Mouse (Mus musculus) hindbrain, embryonic 16.5 days (tissue): ENCODE measurements around the gene Camta1. TPM values are rescaled to one million over a fixed set of nuclear protein-coding genes. Genes with fewer than 3 reads are reported as not detected.
A peak's percentile ranks its signal among the peaks of the same experiment; 100 is the strongest.
"Not testable (repeated sequence)": the region's sequence is repeated elsewhere in the genome, so short reads cannot be mapped to it uniquely, and the experiment has no call there.

Experiments used
- ATAC-seq: fragments of 200-750 bp; cut with Nextera tagmentation; 2 replicates; pipeline ENCODE4 v1.8.0; 2017; ENCODE audit warnings: moderate TSS enrichment, moderate library complexity
- H3K27ac ChIP-seq: fragments of 300-500 bp; sonication (generic); 2 replicates; pipeline ENCODE4 v1.5.1; 2014; ENCODE audit warnings: low read depth, mild to moderate bottlenecking, control low read depth, low read length, moderate library complexity
- H3K27me3 ChIP-seq: fragments of 300-500 bp; sonication (generic); replicated peaks from 2 replicates; pipeline ENCODE4 v1.6.1; 2014; ENCODE audit warnings: low read length; ENCODE audit not compliant: control insufficient read depth, insufficient read depth
- H3K36me3 ChIP-seq: fragments of 300-500 bp; sonication (generic); 2 replicates; pipeline ENCODE4 v1.6.1; 2014; ENCODE audit warnings: mild to moderate bottlenecking, low read length, moderate library complexity, mixed read lengths; ENCODE audit not compliant: control insufficient read depth, insufficient read depth
- H3K4me1 ChIP-seq: fragments of 300-500 bp; sonication (generic); 2 replicates; pipeline ENCODE4 v1.6.1; 2014; ENCODE audit warnings: low read depth, low read length; ENCODE audit not compliant: control insufficient read depth, insufficient read depth
- H3K4me2 ChIP-seq: fragments of 300-500 bp; sonication (generic); 2 replicates; pipeline ENCODE4 v1.6.1; 2014; ENCODE audit warnings: mild to moderate bottlenecking, low read length, control low read depth, moderate library complexity
- H3K4me3 ChIP-seq: fragments of 300-500 bp; sonication (generic); 2 replicates; pipeline ENCODE4 v1.5.1; 2014; ENCODE audit warnings: mild to moderate bottlenecking, low read length, control low read depth, moderate library complexity
- H3K9ac ChIP-seq: fragments of 300-500 bp; sonication (generic); 2 replicates; pipeline ENCODE4 v1.6.1; 2014; ENCODE audit warnings: low read depth, mild to moderate bottlenecking, control low read depth, low read length, moderate library complexity
- H3K9me3 ChIP-seq: fragments of 300-500 bp; sonication (generic); 2 replicates; pipeline ENCODE4 v1.6.1; 2014; ENCODE audit warnings: mild to moderate bottlenecking, low read length, moderate library complexity; ENCODE audit not compliant: control insufficient read depth
- WGBS: fragments of 180-500 bp; shearing (Covaris S2); extraction: QIAGEN DNeasy Blood & Tissue Kit; methylation state at CpG from one replicate; pipeline ENCODE4 v1.1.7; 2014; 5-methylcytosine and 5-hydroxymethylcytosine counted together
- polyA plus RNA-seq: library from polyadenylated mRNA; unstranded; fragments of >200 nt; fragmentation: Nextera tagmentation; extraction: Ambion mirVana; gene quantifications from 2 replicates; pipeline ENCODE4 v1.2.1, GENCODE M21; 2015

The Camta1 gene
- polyA plus RNA-seq, 1 experiment from 2014 or later = 153 TPM

GRCm38 (mm10) chr4:150880364-150880763 is 981.3 kb downstream of the Camta1 start:
- Histone ChIP-seq H3K4me3 (no peak overlapping the region), H3K4me2 (no peak overlapping the region), H3K4me1 (no peaks in the 10 kb centered on the region), H3K36me3 (no peaks in the 10 kb centered on the region), H3K27me3 (no peaks in the 10 kb centered on the region), H3K9ac (no peak overlapping the region), H3K9me3 (peaks cover 23% of the 10 kb centered on the region), H3K27ac (no peak overlapping the region)
- WGBS = 86% methylated on average over 5 of the region's 5 CpGs
- no peak for ATAC-seq

- Histone ChIP-seq H3K4me3 (no peak overlapping the region), H3K9ac (no peak overlapping the region), H3K27ac (no peak overlapping the region), H3K9me3 (peaks cover 23% of the 10 kb centered on the region), H3K4me2 (no peak overlapping the region), H3K27me3 (no peaks in the 10 kb centered on the region), H3K36me3 (no peaks in the 10 kb centered on the region), H3K4me1 (no peaks in the 10 kb centered on the region)
- no peak for ATAC-seq
- 94% methylated on average over 22 of the region's 22 CpGs for whole genome bisulfite sequencing
Measured at GRCm38 (mm10) chr4:150879631-150880030, 982.0 kb downstream of the Camta1 start.

GRCm38 (mm10) chr4:150875393-150875792 is 986.3 kb downstream of the Camta1 start:
- H3K4me1 ChIP-seq = peaks cover 13% of the 10 kb centered on the region
- H3K27me3 ChIP-seq = no peaks in the 10 kb centered on the region
- ATAC-seq = no peak
- no peak overlapping the region for H3K9ac ChIP-seq
- H3K4me3 ChIP-seq = no peak overlapping the region
- H3K4me2 ChIP-seq = no peak overlapping the region
- WGBS = 89% methylated on average over 10 of the region's 10 CpGs
- H3K27ac ChIP-seq = no peak overlapping the region
- peaks cover 21% of the 10 kb centered on the region for H3K9me3 ChIP-seq
- no peaks in the 10 kb centered on the region for H3K36me3 ChIP-seq

GRCm38 (mm10) chr4:150874416-150874815 is 987.3 kb downstream of the Camta1 start:
- ATAC-seq, H3K9ac ChIP-seq, H3K27ac ChIP-seq, H3K4me3 ChIP-seq, H3K27me3 ChIP-seq, H3K36me3 ChIP-seq, H3K4me2 ChIP-seq: not testable (repeated sequence)
- H3K9me3 ChIP-seq = peaks cover 12% of the 10 kb centered on the region
- peaks cover 13% of the 10 kb centered on the region for H3K4me1 ChIP-seq
- WGBS = 82% methylated on average over 4 of the region's 4 CpGs

GRCm38 (mm10) chr4:150872681-150873080 is 989.0 kb downstream of the Camta1 start:
- no peaks in the 10 kb centered on the region for H3K36me3 ChIP-seq
- H3K4me2 ChIP-seq = no peak overlapping the region
- H3K4me1 ChIP-seq = peaks cover 13% of the 10 kb centered on the region
- H3K9ac ChIP-seq = no peak overlapping the region
- WGBS = 84% methylated on average over 8 of the region's 8 CpGs
- ATAC-seq = no peak
- no peak overlapping the region for H3K27ac ChIP-seq
- H3K27me3 ChIP-seq = no peaks in the 10 kb centered on the region
- H3K4me3 ChIP-seq = no peak overlapping the region
- no peaks in the 10 kb centered on the region for H3K9me3 ChIP-seq

GRCm38 (mm10) chr4:150872139-150872651 is 989.5 kb downstream of the Camta1 start:
- Histone ChIP-seq H3K4me1 (peaks cover 13% of the 10 kb centered on the region), H3K36me3 (no peaks in the 10 kb centered on the region), H3K27me3 (no peaks in the 10 kb centered on the region), H3K4me3 (no peak overlapping the region), H3K9me3 (no peaks in the 10 kb centered on the region), H3K4me2 (no peak overlapping the region), H3K9ac (no peak overlapping the region), H3K27ac (peak overlapping the region; percentile 70)
- ATAC-seq = peak; percentile 75
- WGBS = 33% methylated on average over 9 of the region's 9 CpGs

- no peaks in the 10 kb centered on the region for H3K9me3 ChIP-seq
- peak; percentile 90 for ATAC-seq
- no peak overlapping the region for H3K4me2 ChIP-seq
- H3K9ac ChIP-seq = no peak overlapping the region
- H3K27ac ChIP-seq = peak overlapping the region; percentile 70
- WGBS = 30% methylated on average over 10 of the region's 10 CpGs
- peaks cover 13% of the 10 kb centered on the region for H3K4me1 ChIP-seq
- H3K36me3 ChIP-seq = peaks cover 3% of the 10 kb centered on the region; the same call in 1 of the 2 replicates
- no peak overlapping the region for H3K4me3 ChIP-seq
- no peaks in the 10 kb centered on the region for H3K27me3 ChIP-seq
Measured at GRCm38 (mm10) chr4:150871392-150872138, 990.1 kb downstream of the Camta1 start.

GRCm38 (mm10) chr4:150870963-150871391 is 990.7 kb downstream of the Camta1 start:
- Histone ChIP-seq H3K36me3 (peaks cover 8% of the 10 kb centered on the region; the same call in 1 of the 2 replicates), H3K4me2 (no peak overlapping the region), H3K4me3 (no peak overlapping the region), H3K9ac (no peak overlapping the region), H3K27ac (no peak overlapping the region), H3K4me1 (peaks cover 13% of the 10 kb centered on the region), H3K27me3 (no peaks in the 10 kb centered on the region), H3K9me3 (no peaks in the 10 kb centered on the region)
- ATAC-seq = no peak
- 85% methylated on average over 13 of the region's 13 CpGs for WGBS

GRCm38 (mm10) chr4:150869276-150870197 is 992.1 kb downstream of the Camta1 start:
- no peak overlapping the region for H3K4me2 ChIP-seq
- ATAC-seq = no peak
- H3K4me1 ChIP-seq = peaks cover 13% of the 10 kb centered on the region
- peaks cover 8% of the 10 kb centered on the region; the same call in 1 of the 2 replicates for H3K36me3 ChIP-seq
- H3K9ac ChIP-seq = no peak overlapping the region
- no peak overlapping the region for H3K27ac ChIP-seq
- no peaks in the 10 kb centered on the region for H3K27me3 ChIP-seq
- 78% methylated on average over 17 of the region's 17 CpGs for WGBS
- no peaks in the 10 kb centered on the region for H3K9me3 ChIP-seq
- H3K4me3 ChIP-seq = no peak overlapping the region
